Mouse (Mus musculus) forebrain, embryonic 15.5 days (tissue): ENCODE data around the gene Bsn. TPM values are rescaled to one million over a fixed set of nuclear protein-coding genes. Genes with fewer than 3 reads are reported as not detected.

Experiments
- ATAC-seq: fragments of 200-750 bp; cut with Nextera tagmentation; replicated peaks from 2 replicates; pipeline ENCODE4 v1.8.0; 2017; ENCODE audit warnings: mild to moderate bottlenecking, moderate TSS enrichment, moderate library complexity
- H3K27ac ChIP-seq: fragments of 300-500 bp; sonication (generic); replicated peaks from 2 replicates; pipeline ENCODE4 v1.5.1; 2015; ENCODE audit warnings: mild to moderate bottlenecking, inconsistent platforms
- H3K27me3 ChIP-seq: fragments of 300-500 bp; sonication (generic); 2 replicates; pipeline ENCODE4 v1.6.1; 2015; ENCODE audit warnings: inconsistent platforms
- H3K36me3 ChIP-seq: fragments of 300-500 bp; sonication (generic); 2 replicates; pipeline ENCODE4 v1.6.1; 2015; ENCODE audit warnings: mild to moderate bottlenecking, inconsistent platforms
- H3K4me1 ChIP-seq: fragments of 300-500 bp; sonication (generic); 2 replicates; pipeline ENCODE4 v1.6.1; 2015; ENCODE audit warnings: inconsistent platforms
- H3K4me2 ChIP-seq: fragments of 300-500 bp; sonication (generic); replicated peaks from 2 replicates; pipeline ENCODE4 v1.6.1; 2015; ENCODE audit warnings: mild to moderate bottlenecking, inconsistent platforms
- H3K4me3 ChIP-seq: fragments of 300-500 bp; sonication (generic); 2 replicates; pipeline ENCODE4 v1.5.1; 2015; ENCODE audit warnings: mild to moderate bottlenecking, inconsistent platforms
- H3K9ac ChIP-seq: fragments of 300-500 bp; sonication (generic); replicated peaks from 2 replicates; pipeline ENCODE4 v1.6.1; 2015; ENCODE audit warnings: mild to moderate bottlenecking, inconsistent platforms
- H3K9me3 ChIP-seq: fragments of 300-500 bp; sonication (generic); 2 replicates; pipeline ENCODE4 v1.6.1; 2016; ENCODE audit warnings: inconsistent platforms
- WGBS: fragments of 180-500 bp; shearing (Covaris S2); methylation state at CpG from one replicate; pipeline ENCODE4 v1.1.7; 2015; ENCODE audit warnings: mixed read lengths; 5-methylcytosine and 5-hydroxymethylcytosine counted together
- polyA plus RNA-seq: library from polyadenylated mRNA; unstranded; fragments of >200 nt; fragmentation: Nextera tagmentation; extraction: Ambion mirVana; gene quantifications from 2 replicates; pipeline ENCODE4 v1.2.1, GENCODE M21; 2015

Bsn gene
- polyA plus RNA-seq, 1 experiment from 2014 or later = 7.3 TPM

GRCm38 (mm10) chr9:108056361-108057261 lies 133.6 kb downstream of the Bsn start:
- no peak for ATAC-seq
- Histone ChIP-seq H3K4me1 (peaks cover 11% of the 10 kb centered on the region), H3K27ac (no peak overlapping the region), H3K4me3 (no peak overlapping the region), H3K36me3 (peaks cover 34% of the 10 kb centered on the region), H3K9me3 (no peaks in the 10 kb centered on the region), H3K4me2 (no peak overlapping the region), H3K27me3 (no peaks in the 10 kb centered on the region), H3K9ac (no peak overlapping the region)
- WGBS = 83% methylated on average over 28 of the region's 28 CpGs

GRCm38 (mm10) chr9:108055661-108056237 lies 134.4 kb downstream of the Bsn start:
- Histone ChIP-seq H3K36me3 (peaks cover 37% of the 10 kb centered on the region), H3K4me1 (peaks cover 11% of the 10 kb centered on the region), H3K9ac (no peak overlapping the region), H3K9me3 (no peaks in the 10 kb centered on the region), H3K27ac (no peak overlapping the region), H3K4me2 (no peak overlapping the region), H3K27me3 (no peaks in the 10 kb centered on the region), H3K4me3 (no peak overlapping the region)
- WGBS = 90% methylated on average over 6 of the region's 6 CpGs
- ATAC-seq = no peak

GRCm38 (mm10) chr9:108055061-108055460 lies 135.1 kb downstream of the Bsn start:
- ATAC-seq = no peak
- WGBS = 100% methylated on average over 1 of the region's 1 CpGs
- Histone ChIP-seq H3K4me1 (peaks cover 12% of the 10 kb centered on the region), H3K36me3 (peaks cover 39% of the 10 kb centered on the region), H3K27ac (no peak overlapping the region), H3K4me3 (no peak overlapping the region), H3K9me3 (no peaks in the 10 kb centered on the region), H3K27me3 (no peaks in the 10 kb centered on the region), H3K9ac (no peak overlapping the region), H3K4me2 (no peak overlapping the region)

GRCm38 (mm10) chr9:108054331-108055040 lies 135.7 kb downstream of the Bsn start:
- no peak for ATAC-seq
- H3K27ac ChIP-seq = no peak overlapping the region
- peaks cover 39% of the 10 kb centered on the region for H3K36me3 ChIP-seq
- WGBS = 90% methylated on average over 22 of the region's 22 CpGs
- no peak overlapping the region for H3K4me3 ChIP-seq
- H3K9me3 ChIP-seq = no peaks in the 10 kb centered on the region
- H3K27me3 ChIP-seq = no peaks in the 10 kb centered on the region
- H3K9ac ChIP-seq = no peak overlapping the region
- peaks cover 18% of the 10 kb centered on the region for H3K4me1 ChIP-seq
- no peak overlapping the region for H3K4me2 ChIP-seq

- H3K27me3 ChIP-seq = no peaks in the 10 kb centered on the region
- H3K36me3 ChIP-seq = peaks cover 35% of the 10 kb centered on the region
- WGBS = 93% methylated on average over 15 of the region's 15 CpGs
- peaks cover 20% of the 10 kb centered on the region for H3K4me1 ChIP-seq
- no peak overlapping the region for H3K4me3 ChIP-seq
- H3K9me3 ChIP-seq = no peaks in the 10 kb centered on the region
- no peak overlapping the region for H3K9ac ChIP-seq
- ATAC-seq = no peak
- no peak overlapping the region for H3K4me2 ChIP-seq
- no peak overlapping the region for H3K27ac ChIP-seq
Observed at GRCm38 (mm10) chr9:108053665-108054225, 136.4 kb downstream of the Bsn start.

- H3K4me2 ChIP-seq = peak within 1 kb of the TSS; percentile 21; the same call in 1 of the 2 replicates
- no peak within 1 kb of the TSS for H3K4me3 ChIP-seq
- no peaks in the 10 kb centered on the region for H3K27me3 ChIP-seq
- H3K9ac ChIP-seq = no peak within 1 kb of the TSS
- 58% methylated on average over 20 of the region's 20 CpGs for WGBS
- no peak within 1 kb of the TSS for H3K27ac ChIP-seq
- peaks cover 32% of the 10 kb centered on the region for H3K36me3 ChIP-seq
- no peaks in the 10 kb centered on the region for H3K9me3 ChIP-seq
- 0 out of 2 replicates have a peak, but pooled peaks have one; percentile 17 for ATAC-seq
- H3K4me1 ChIP-seq = peaks cover 26% of the 10 kb centered on the region
Observed at GRCm38 (mm10) chr9:108052885-108053664, 137.1 kb downstream of the Bsn start, which contains the start of gene Amigo3. TSS of gene Amigo3 (plus strand) at chr9:108053159.

GRCm38 (mm10) chr9:108052411-108052810 lies 137.8 kb downstream of the Bsn start:
- Histone ChIP-seq H3K27me3 (no peaks in the 10 kb centered on the region), H3K9me3 (no peaks in the 10 kb centered on the region), H3K4me3 (no peak overlapping the region), H3K4me2 (no peak overlapping the region), H3K4me1 (peaks cover 29% of the 10 kb centered on the region), H3K27ac (no peak overlapping the region), H3K36me3 (peaks cover 25% of the 10 kb centered on the region), H3K9ac (no peak overlapping the region)
- 76% methylated on average over 7 of the region's 7 CpGs for WGBS
- ATAC-seq = no peak

GRCm38 (mm10) chr9:108051931-108052220 lies 138.3 kb downstream of the Bsn start:
- Histone ChIP-seq H3K9me3 (no peaks in the 10 kb centered on the region), H3K27ac (no peak overlapping the region), H3K9ac (no peak overlapping the region), H3K4me1 (peaks cover 29% of the 10 kb centered on the region), H3K4me3 (no peak overlapping the region), H3K27me3 (no peaks in the 10 kb centered on the region), H3K4me2 (no peak overlapping the region), H3K36me3 (peaks cover 27% of the 10 kb centered on the region)
- 83% methylated on average over 4 of the region's 4 CpGs for WGBS
- no peak for ATAC-seq

GRCm38 (mm10) chr9:108051184-108051930 lies 138.8 kb downstream of the Bsn start:
- Histone ChIP-seq H3K9me3 (no peaks in the 10 kb centered on the region), H3K4me1 (peaks cover 29% of the 10 kb centered on the region), H3K27ac (no peak overlapping the region), H3K27me3 (no peaks in the 10 kb centered on the region), H3K9ac (no peak overlapping the region), H3K4me2 (no peak overlapping the region), H3K36me3 (peaks cover 33% of the 10 kb centered on the region), H3K4me3 (no peak overlapping the region)
- ATAC-seq = no peak
- 95% methylated on average over 15 of the region's 15 CpGs for WGBS

- Histone ChIP-seq H3K4me1 (peaks cover 29% of the 10 kb centered on the region), H3K27ac (peak overlapping the region; percentile 67), H3K27me3 (no peaks in the 10 kb centered on the region), H3K9me3 (no peaks in the 10 kb centered on the region), H3K4me3 (peak overlapping the region; percentile 75), H3K9ac (peak overlapping the region; percentile 62), H3K4me2 (peak overlapping the region; percentile 91), H3K36me3 (peaks cover 41% of the 10 kb centered on the region)
- peak; percentile 9 for ATAC-seq
- WGBS = 45% methylated on average over 15 of the region's 15 CpGs
Observed at GRCm38 (mm10) chr9:108049561-108050251, 140.5 kb downstream of the Bsn start.
